Mouse (Mus musculus): ENCODE results near the gene Sept9. TPM values are rescaled to one million over a fixed set of nuclear protein-coding genes. Genes with fewer than 3 reads are reported as not detected.
A peak's percentile ranks its signal among the peaks of the same experiment; 100 is the strongest.

Gene Sept9
- polyA plus RNA-seq, 1 experiment from 2014 or later: 34.5 TPM

DNA sequence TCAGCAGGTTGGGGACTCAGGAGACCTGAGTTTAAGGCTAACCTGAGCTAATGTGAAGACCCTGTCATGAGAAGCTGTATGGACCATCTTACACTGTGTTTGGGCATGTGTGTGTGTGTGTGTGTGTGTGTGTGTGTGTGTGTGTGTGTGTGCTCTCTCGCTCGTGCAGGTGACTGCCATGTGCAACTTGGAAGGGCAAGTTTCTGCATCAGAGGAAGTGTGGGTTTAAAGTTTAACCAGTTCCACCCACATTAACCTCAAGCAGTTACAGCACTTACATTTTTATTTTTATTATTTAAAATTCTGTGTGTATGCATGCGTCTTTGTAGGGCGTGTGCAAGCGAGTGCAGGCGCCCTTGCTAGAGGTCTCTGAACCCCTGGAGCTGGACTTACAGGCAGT is 100.3 kb downstream of the Sept9 start:
- Histone ChIP-seq H3K9ac (replicated peaks) (no peak overlapping the region), H3K4me3 (ENCODE audit: low read depth, low read length) (no peak overlapping the region), H3K9me3 (ENCODE audit: low read length) (no peaks in the 10 kb centered on the region), H3K27me3 (ENCODE audit: insufficient read depth, low read length) (no peaks in the 10 kb centered on the region), H3K4me2 (ENCODE audit: low read depth, low read length) (no peak overlapping the region), H3K27ac (ENCODE audit: low read depth) (no peak overlapping the region), H3K4me1 (ENCODE audit: insufficient read depth) (peaks cover 3% of the 10 kb centered on the region; the same call in 1 of the 2 replicates), H3K36me3 (replicated peaks; ENCODE audit: insufficient read depth, low read length) (0 out of 2 replicates have a peak, but pooled peaks cover 2% of the 10 kb centered on the region)
- DNase-seq (no peak), ATAC-seq (no peak)
- 73% methylated on average over 5 of the region's 6 CpGs for WGBS (ENCODE audit: insufficient replicate concordance)
- no peak for TF ChIP-seq EP300 (IDR thresholded peaks at IDR 0.05; ENCODE audit: low read depth)
- no peak for TF ChIP-seq CTCF (IDR thresholded peaks at IDR 0.05; ENCODE audit: low read depth)

DNA sequence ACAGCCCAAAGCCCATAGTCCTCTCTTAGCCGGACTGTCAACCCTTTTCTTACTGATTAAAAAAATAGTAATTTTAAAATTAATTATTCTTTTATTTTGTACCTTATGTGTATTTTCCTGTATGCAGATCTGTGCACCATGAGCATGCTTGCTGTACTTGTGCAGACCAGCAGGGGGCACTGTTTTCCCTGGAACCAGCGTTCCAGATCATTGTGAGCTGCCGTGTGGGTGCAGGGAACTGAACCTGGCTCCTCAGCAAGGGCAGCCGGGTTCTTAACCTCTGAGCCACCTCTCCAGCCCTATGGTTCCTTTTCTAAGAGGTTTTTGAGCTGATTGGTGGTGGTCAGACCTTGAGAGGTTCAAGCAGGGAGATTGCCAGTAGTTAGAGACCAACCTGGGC is 101.3 kb downstream of the Sept9 start:
- DNase-seq: no peak
- Histone ChIP-seq H3K27ac (ENCODE audit: low read depth) (no peak overlapping the region), H3K36me3 (replicated peaks; ENCODE audit: insufficient read depth, low read length) (0 out of 2 replicates have a peak, but pooled peaks cover 2% of the 10 kb centered on the region), H3K27me3 (ENCODE audit: insufficient read depth, low read length) (no peaks in the 10 kb centered on the region), H3K4me1 (ENCODE audit: insufficient read depth) (peaks cover 3% of the 10 kb centered on the region; the same call in 1 of the 2 replicates), H3K4me2 (ENCODE audit: low read depth, low read length) (no peak overlapping the region), H3K9me3 (ENCODE audit: low read length) (no peaks in the 10 kb centered on the region), H3K4me3 (ENCODE audit: low read depth, low read length) (no peak overlapping the region), H3K9ac (replicated peaks) (no peak overlapping the region)
- WGBS (ENCODE audit: insufficient replicate concordance): 83% methylated on average over 4 of the region's 4 CpGs
- TF ChIP-seq CTCF (IDR thresholded peaks at IDR 0.05; ENCODE audit: low read depth): peak; percentile 73
- no peak for TF ChIP-seq EP300 (IDR thresholded peaks at IDR 0.05; ENCODE audit: low read depth)
- ATAC-seq: no peak

DNA sequence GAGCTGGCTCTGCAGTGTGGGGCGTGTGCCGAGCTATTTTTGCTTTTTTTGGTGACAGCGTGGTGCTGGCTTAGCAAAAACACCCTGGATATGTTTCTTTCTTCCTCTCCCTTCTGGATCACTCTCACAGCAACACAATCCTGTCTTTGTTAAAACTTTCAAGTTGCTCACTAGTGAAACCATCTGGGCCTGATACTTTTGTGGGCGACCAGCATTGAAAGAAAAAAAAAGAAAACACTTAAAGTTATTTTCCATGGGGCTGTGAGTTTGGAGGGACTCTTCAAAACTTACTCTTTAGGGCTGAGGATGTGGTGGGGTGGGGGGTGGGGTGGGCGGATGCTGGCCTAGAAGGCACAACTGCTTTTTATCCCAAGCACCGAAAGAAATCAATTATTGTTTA is 102.3 kb downstream of the Sept9 start:
- WGBS (ENCODE audit: insufficient replicate concordance): 70% methylated on average over 6 of the region's 6 CpGs
- no peaks in the 10 kb centered on the region for H3K27me3 ChIP-seq (ENCODE audit: insufficient read depth, low read length)
- no peak overlapping the region for H3K9ac ChIP-seq (replicated peaks)
- TF ChIP-seq EP300 (IDR thresholded peaks at IDR 0.05; ENCODE audit: low read depth) (no peak), CTCF (IDR thresholded peaks at IDR 0.05; ENCODE audit: low read depth) (no peak)
- DNase-seq: no peak
- no peak overlapping the region for H3K4me2 ChIP-seq (ENCODE audit: low read depth, low read length)
- no peak for ATAC-seq
- no peaks in the 10 kb centered on the region for H3K36me3 ChIP-seq (replicated peaks; ENCODE audit: insufficient read depth, low read length)
- no peak overlapping the region for H3K27ac ChIP-seq (ENCODE audit: low read depth)
- no peak overlapping the region for H3K4me3 ChIP-seq (ENCODE audit: low read depth, low read length)
- H3K9me3 ChIP-seq (ENCODE audit: low read length): no peaks in the 10 kb centered on the region
- H3K4me1 ChIP-seq (ENCODE audit: insufficient read depth): peaks cover 6% of the 10 kb centered on the region

DNA sequence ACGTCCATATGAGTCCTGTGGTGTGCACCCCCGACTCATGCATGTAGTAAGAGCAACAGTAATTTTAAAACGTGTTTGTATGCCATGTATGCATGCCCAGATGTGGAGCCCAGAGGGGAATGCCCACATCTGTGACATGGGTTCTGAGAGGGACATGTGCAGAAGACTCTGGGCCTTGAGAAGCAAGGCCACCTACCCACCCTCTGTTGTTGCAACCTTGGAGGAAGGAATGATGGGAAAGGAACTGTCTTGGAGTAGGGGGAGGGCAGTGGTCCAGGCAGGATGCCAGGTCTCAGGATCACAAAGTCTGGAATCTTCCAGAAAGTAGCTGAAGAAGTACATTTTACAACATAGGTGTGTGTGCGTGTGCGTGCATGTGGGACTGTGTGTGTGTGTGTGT is 102.9 kb downstream of the Sept9 start:
- TF ChIP-seq EP300 (IDR thresholded peaks at IDR 0.05; ENCODE audit: low read depth): no peak
- TF ChIP-seq CTCF (IDR thresholded peaks at IDR 0.05; ENCODE audit: low read depth): no peak

DNA sequence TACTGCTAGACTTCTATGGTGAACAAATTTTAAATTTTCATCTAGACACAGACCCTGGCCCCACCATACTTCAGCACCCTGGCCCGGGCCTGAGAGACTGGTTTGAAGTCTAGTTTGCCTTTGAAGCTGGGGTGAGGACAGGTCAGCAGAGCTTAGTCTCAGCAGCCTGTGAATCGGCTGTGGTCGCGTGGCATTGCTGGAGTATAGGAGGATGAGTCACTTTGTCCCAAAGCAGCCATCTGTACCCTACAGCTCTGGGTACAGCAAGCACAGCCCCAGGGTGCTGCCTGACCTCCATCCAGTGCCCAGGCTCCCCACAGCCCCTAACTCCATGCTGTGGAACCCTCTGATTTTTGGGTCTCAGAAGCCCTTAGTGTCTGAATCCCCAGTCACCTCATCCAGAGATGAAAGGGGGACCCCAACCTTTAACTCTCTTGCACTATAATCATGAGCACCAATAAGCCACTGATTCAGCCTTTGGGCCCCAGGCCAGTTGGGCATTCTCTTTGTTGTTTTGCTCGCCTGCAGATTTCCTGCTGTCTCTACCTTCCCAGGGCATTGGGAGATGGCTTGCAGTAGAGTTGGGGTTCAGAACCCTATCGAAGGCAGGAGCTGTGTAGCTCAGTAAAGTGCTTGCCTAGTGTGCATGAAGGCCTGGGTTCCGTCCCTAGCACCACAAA is 106.2 kb downstream of the Sept9 start:
- ATAC-seq: no peak

More for the DNA sequence above, 102.9 kb downstream of the Sept9 start:
- H3K36me3 ChIP-seq (replicated peaks; ENCODE audit: insufficient read depth, low read length): no peaks in the 10 kb centered on the region
- no peak overlapping the region for H3K4me3 ChIP-seq (ENCODE audit: low read depth, low read length)
- no peak overlapping the region for H3K27ac ChIP-seq (ENCODE audit: low read depth)
- H3K4me1 ChIP-seq (ENCODE audit: insufficient read depth): peaks cover 10% of the 10 kb centered on the region
- WGBS (ENCODE audit: insufficient replicate concordance): 83% methylated on average over 5 of the region's 5 CpGs
- DNase-seq: no peak
- no peaks in the 10 kb centered on the region for H3K9me3 ChIP-seq (ENCODE audit: low read length)
- H3K27me3 ChIP-seq (ENCODE audit: insufficient read depth, low read length): no peaks in the 10 kb centered on the region
- no peak overlapping the region for H3K4me2 ChIP-seq (ENCODE audit: low read depth, low read length)
- no peak for ATAC-seq
- no peak overlapping the region for H3K9ac ChIP-seq (replicated peaks)

DNA sequence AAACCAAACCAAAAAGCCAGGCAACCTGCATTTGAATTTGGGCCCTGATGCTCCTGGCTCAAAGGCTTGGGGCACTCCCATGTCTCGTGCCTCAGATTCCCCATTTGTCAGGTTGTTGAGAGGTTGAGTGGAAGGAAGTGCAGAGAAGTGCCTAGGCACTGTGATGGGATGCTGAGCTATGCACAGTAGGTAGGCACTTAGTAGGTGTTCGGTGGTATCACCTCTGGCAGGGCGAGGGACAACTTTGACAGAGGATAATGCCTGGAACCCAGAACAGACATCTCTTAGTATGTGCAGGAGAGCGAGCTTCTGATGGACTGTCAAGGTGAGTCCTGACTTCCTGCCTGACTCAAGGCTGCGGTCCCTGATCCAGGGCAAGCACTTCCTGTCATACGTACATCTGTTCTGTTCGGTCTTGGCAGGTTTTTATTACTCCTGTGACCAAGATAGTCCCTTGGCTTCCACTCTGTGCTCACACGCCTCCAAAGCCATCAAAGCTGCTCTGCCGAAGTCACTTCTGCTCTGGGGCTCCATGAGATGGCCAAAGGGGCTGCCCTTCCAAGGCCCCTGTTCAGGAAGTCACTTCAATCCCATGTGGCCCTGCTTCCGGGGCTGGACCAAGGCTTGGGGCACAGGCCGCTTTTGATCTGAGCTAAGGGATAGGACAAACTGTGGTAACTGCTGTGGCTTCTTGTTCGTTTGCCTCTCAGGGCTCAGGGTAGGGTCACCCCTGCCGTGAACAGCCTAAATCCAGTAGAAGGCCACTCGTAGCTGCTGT is 107.0 kb downstream of the Sept9 start:
- H3K36me3 ChIP-seq (replicated peaks; ENCODE audit: insufficient read depth, low read length): no peaks in the 10 kb centered on the region
- DNase-seq: no peak
- no peak overlapping the region for H3K9ac ChIP-seq (replicated peaks)
- H3K27ac ChIP-seq (ENCODE audit: low read depth): peak overlapping the region; percentile 39; the same call in 1 of the 2 replicates
- 38% methylated on average over 14 of the region's 14 CpGs for WGBS (ENCODE audit: insufficient replicate concordance)
- peaks cover 44% of the 10 kb centered on the region for H3K4me1 ChIP-seq (ENCODE audit: insufficient read depth)
- H3K9me3 ChIP-seq (ENCODE audit: low read length): no peaks in the 10 kb centered on the region
- TF ChIP-seq CTCF (IDR thresholded peaks at IDR 0.05; ENCODE audit: low read depth) (no peak), EP300 (IDR thresholded peaks at IDR 0.05; ENCODE audit: low read depth) (no peak)
- H3K4me2 ChIP-seq (ENCODE audit: low read depth, low read length): peak overlapping the region; percentile 24; the same call in 1 of the 2 replicates
- no peaks in the 10 kb centered on the region for H3K27me3 ChIP-seq (ENCODE audit: insufficient read depth, low read length)
- H3K4me3 ChIP-seq (ENCODE audit: low read depth, low read length): no peak overlapping the region
- ATAC-seq: no peak

More for the DNA sequence above, 106.2 kb downstream of the Sept9 start:
- no peak overlapping the region for H3K4me2 ChIP-seq (ENCODE audit: low read depth, low read length)
- H3K27ac ChIP-seq (ENCODE audit: low read depth): no peak overlapping the region
- peaks cover 41% of the 10 kb centered on the region for H3K4me1 ChIP-seq (ENCODE audit: insufficient read depth)
- TF ChIP-seq EP300 (IDR thresholded peaks at IDR 0.05; ENCODE audit: low read depth) (no peak), CTCF (IDR thresholded peaks at IDR 0.05; ENCODE audit: low read depth) (no peak)
- H3K4me3 ChIP-seq (ENCODE audit: low read depth, low read length): no peak overlapping the region
- no peak for DNase-seq
- H3K27me3 ChIP-seq (ENCODE audit: insufficient read depth, low read length): no peaks in the 10 kb centered on the region
- no peaks in the 10 kb centered on the region for H3K9me3 ChIP-seq (ENCODE audit: low read length)
- H3K9ac ChIP-seq (replicated peaks): no peak overlapping the region
- WGBS (ENCODE audit: insufficient replicate concordance): 74% methylated on average over 7 of the region's 7 CpGs
- no peaks in the 10 kb centered on the region for H3K36me3 ChIP-seq (replicated peaks; ENCODE audit: insufficient read depth, low read length)
